Mouse (Mus musculus): Measurements from ENCODE around the gene Rnf187.
A peak's percentile ranks its signal among the peaks of the same experiment; 100 is the strongest.

- no peak for TF ChIP-seq CTCF (IDR thresholded peaks at IDR 0.05; ENCODE audit: control insufficient read depth, insufficient read depth, low read length)
- peak; percentile 50; the same call in 1 of the 2 replicates for TF ChIP-seq POLR2A (IDR thresholded peaks at IDR 0.05; ENCODE audit: borderline replicate concordance, control insufficient read depth, low read depth, low read length)
Measured at GRCm38 (mm10) chr11:58953351-58954169, 14.8 kb upstream of the Rnf187 start.

All from bone marrow, adult 2 months (tissue).